Mouse (Mus musculus) heart, postnatal 0 days (tissue): Measurements from ENCODE around the gene Hoxb2. TPM values are rescaled to one million over a fixed set of nuclear protein-coding genes. Genes with fewer than 3 reads are reported as not detected.

Experiments
- ATAC-seq: fragments of 200-750 bp; cut with Nextera tagmentation; 2 replicates; pipeline ENCODE4 v1.8.0; 2017; ENCODE audit warnings: low read depth, moderate number of reproducible peaks, moderate library complexity; ENCODE audit not compliant: insufficient read depth
- DNase-seq: peaks from one replicate; pipeline ENCODE4 v3.0.0-alpha.2; 2016; ENCODE audit warnings: low spot score
- H3K27ac ChIP-seq: fragments of 300-500 bp; sonication (generic); 2 replicates; pipeline ENCODE4 v1.5.1; 2014; ENCODE audit warnings: low read depth, mild to moderate bottlenecking
- H3K27me3 ChIP-seq: fragments of 300-500 bp; sonication (generic); 2 replicates; pipeline ENCODE4 v1.6.1; 2014; ENCODE audit warnings: low read length, mixed read lengths; ENCODE audit not compliant: control insufficient read depth, insufficient read depth
- H3K36me3 ChIP-seq: fragments of 300-500 bp; sonication (generic); replicated peaks from 2 replicates; pipeline ENCODE4 v1.6.1; 2014; ENCODE audit warnings: low read length, mixed read lengths; ENCODE audit not compliant: control insufficient read depth, insufficient read depth
- H3K4me1 ChIP-seq: fragments of 300-500 bp; sonication (generic); 2 replicates; pipeline ENCODE4 v1.6.1; 2014; ENCODE audit warnings: antibody characterized with exemption; ENCODE audit not compliant: control insufficient read depth, insufficient read depth
- H3K4me2 ChIP-seq: fragments of 300-500 bp; sonication (generic); 2 replicates; pipeline ENCODE4 v1.6.1; 2014; ENCODE audit warnings: low read depth, mild to moderate bottlenecking, low read length, moderate library complexity
- H3K4me3 ChIP-seq: fragments of 300-500 bp; sonication (generic); 2 replicates; pipeline ENCODE4 v1.5.1; 2014; ENCODE audit warnings: low read depth, low read length
- H3K9ac ChIP-seq: fragments of 300-500 bp; sonication (generic); replicated peaks from 2 replicates; pipeline ENCODE4 v1.6.1; 2014; ENCODE audit warnings: low read depth, low read length, mixed read lengths
- H3K9me3 ChIP-seq: fragments of 300-500 bp; sonication (generic); replicated peaks from 2 replicates; pipeline ENCODE4 v1.6.1; 2016; ENCODE audit warnings: low read length; ENCODE audit not compliant: control insufficient read depth
- CTCF ChIP-seq: IDR thresholded peaks from 2 replicates; pipeline ENCODE4 v1.5.1; 2016; ENCODE audit warnings: antibody characterized with exemption, control low read depth, low read depth
- EP300 ChIP-seq: IDR thresholded peaks from 2 replicates; pipeline ENCODE4 v1.6.1; 2016; ENCODE audit warnings: antibody characterized with exemption, low read depth
- WGBS: fragments of 180-500 bp; shearing (Covaris S2); extraction: QIAGEN DNeasy Blood & Tissue Kit; methylation state at CpG from one replicate; pipeline ENCODE4 v1.1.7; 2014; 5-methylcytosine and 5-hydroxymethylcytosine counted together
- polyA plus RNA-seq: library from polyadenylated mRNA; unstranded; fragments of >200 nt; fragmentation: Nextera tagmentation; extraction: Ambion mirVana; gene quantifications from 2 replicates; pipeline ENCODE4 v1.2.1, GENCODE M21; 2015
- total RNA-seq: library from RNA; depleted of rRNA; stranded (reverse); fragments of >200 nt; gene quantifications from 2 replicates; pipeline ENCODE4 v1.2.3, GENCODE M21; 2014; ENCODE audit warnings: low replicate concordance

The Hoxb2 gene
- total and polyA plus RNA-seq, 2 experiments from 2014 or later: 0.97 to 3.2 TPM

- DNase-seq (no peak), ATAC-seq (no peak)
- WGBS: 25% methylated on average over 7 of the region's 7 CpGs
- Histone ChIP-seq H3K27ac (no peak overlapping the region), H3K4me2 (no peak overlapping the region), H3K4me3 (no peak overlapping the region), H3K36me3 (no peaks in the 10 kb centered on the region), H3K9ac (no peak overlapping the region), H3K4me1 (no peaks in the 10 kb centered on the region), H3K27me3 (peaks cover 100% of the 10 kb centered on the region), H3K9me3 (no peaks in the 10 kb centered on the region)
- TF ChIP-seq CTCF (no peak), EP300 (no peak)
Observed at GRCm38 (mm10) chr11:96327122-96327521, 23.2 kb upstream of the Hoxb2 start.

GRCm38 (mm10) chr11:96327750-96328149 is 22.6 kb upstream of the Hoxb2 start:
- ATAC-seq (no peak), DNase-seq (no peak)
- 10% methylated on average over 5 of the region's 5 CpGs for WGBS
- H3K27me3 ChIP-seq: peaks cover 100% of the 10 kb centered on the region
- no peak for TF ChIP-seq CTCF
- TF ChIP-seq EP300: no peak
- H3K36me3 ChIP-seq: no peaks in the 10 kb centered on the region
- H3K9me3 ChIP-seq: no peaks in the 10 kb centered on the region
- H3K27ac ChIP-seq: no peak overlapping the region
- H3K4me3 ChIP-seq: no peak overlapping the region
- no peaks in the 10 kb centered on the region for H3K4me1 ChIP-seq
- no peak overlapping the region for H3K4me2 ChIP-seq
- H3K9ac ChIP-seq: no peak overlapping the region

GRCm38 (mm10) chr11:96328605-96329004 is 21.7 kb upstream of the Hoxb2 start:
- no peak for DNase-seq
- ATAC-seq: no peak
- Histone ChIP-seq H3K9ac (no peak overlapping the region), H3K4me3 (no peak overlapping the region), H3K9me3 (no peaks in the 10 kb centered on the region), H3K4me2 (no peak overlapping the region), H3K27me3 (peaks cover 100% of the 10 kb centered on the region), H3K4me1 (no peaks in the 10 kb centered on the region), H3K36me3 (no peaks in the 10 kb centered on the region), H3K27ac (no peak overlapping the region)
- TF ChIP-seq CTCF (no peak), EP300 (no peak)
- WGBS: 16% methylated on average over 8 of the region's 8 CpGs

GRCm38 (mm10) chr11:96332105-96332504 is 18.2 kb upstream of the Hoxb2 start:
- no peak overlapping the region for H3K9ac ChIP-seq
- WGBS: 4% methylated on average over 8 of the region's 8 CpGs
- H3K4me3 ChIP-seq: no peak overlapping the region
- H3K36me3 ChIP-seq: no peaks in the 10 kb centered on the region
- no peak for ATAC-seq
- H3K27ac ChIP-seq: no peak overlapping the region
- no peaks in the 10 kb centered on the region for H3K9me3 ChIP-seq
- no peaks in the 10 kb centered on the region for H3K4me1 ChIP-seq
- no peak for TF ChIP-seq EP300
- TF ChIP-seq CTCF: no peak
- peaks cover 100% of the 10 kb centered on the region for H3K27me3 ChIP-seq
- no peak for DNase-seq
- peak overlapping the region; percentile 50; the same call in 1 of the 2 replicates for H3K4me2 ChIP-seq

- TF ChIP-seq EP300 (no peak), CTCF (no peak)
- Histone ChIP-seq H3K9me3 (no peaks in the 10 kb centered on the region), H3K27me3 (peaks cover 98% of the 10 kb centered on the region), H3K4me1 (no peaks in the 10 kb centered on the region), H3K4me3 (peak overlapping the region; percentile 30), H3K9ac (peak overlapping the region; percentile 45), H3K4me2 (peak overlapping the region; percentile 50), H3K27ac (no peak overlapping the region), H3K36me3 (no peaks in the 10 kb centered on the region)
- DNase-seq (no peak), ATAC-seq (no peak)
- 3% methylated on average over 34 of the region's 35 CpGs for WGBS
Observed at GRCm38 (mm10) chr11:96332618-96333032, 17.7 kb upstream of the Hoxb2 start.
